Mouse (Mus musculus) ovary, adult 18-20 months (tissue): Measurements from ENCODE around the gene Gm6614.
A peak's percentile ranks its signal among the peaks of the same experiment; 100 is the strongest.
"Not testable (repeated sequence)": the region's sequence is repeated elsewhere in the genome, so short reads cannot be mapped to it uniquely, and the experiment has no call there.

Experiments
- DNase-seq: peaks from one replicate; pipeline ENCODE4 v3.0.0; 2022; ENCODE audit warnings: low spot score, mixed read lengths

Gm6614 gene

DNA sequence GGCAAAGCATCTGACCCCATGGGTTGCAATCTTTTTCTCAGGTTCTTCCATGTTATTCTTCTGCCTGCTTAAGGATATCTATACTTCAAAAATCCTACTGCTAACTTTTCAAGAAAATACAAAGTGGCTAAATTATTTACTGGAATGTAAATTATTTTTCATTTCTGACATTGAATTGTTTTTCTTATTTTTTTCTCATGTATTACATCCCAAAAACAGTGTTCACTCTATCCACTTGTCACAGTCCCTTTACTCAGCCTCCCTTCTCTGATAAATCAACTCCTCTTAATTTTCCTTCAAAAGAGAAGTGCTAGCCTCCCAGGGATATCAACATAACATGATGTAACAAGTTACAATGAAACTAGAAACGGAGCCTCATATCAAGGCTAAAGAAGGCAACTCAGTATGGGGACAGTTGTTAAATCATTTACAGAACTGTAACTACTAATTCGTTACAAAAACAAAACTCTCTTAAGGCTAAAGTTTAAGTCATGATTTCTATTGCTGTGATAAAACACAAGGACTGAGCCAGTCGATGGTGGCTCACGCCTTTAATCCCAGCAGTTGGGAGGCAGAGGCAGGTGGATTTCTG, at the start of gene Gm6614:
Gm6614 (minus strand) TSS at position 51 of the 592 bp plus-strand sequence.
- DNase-seq: no peak

DNA sequence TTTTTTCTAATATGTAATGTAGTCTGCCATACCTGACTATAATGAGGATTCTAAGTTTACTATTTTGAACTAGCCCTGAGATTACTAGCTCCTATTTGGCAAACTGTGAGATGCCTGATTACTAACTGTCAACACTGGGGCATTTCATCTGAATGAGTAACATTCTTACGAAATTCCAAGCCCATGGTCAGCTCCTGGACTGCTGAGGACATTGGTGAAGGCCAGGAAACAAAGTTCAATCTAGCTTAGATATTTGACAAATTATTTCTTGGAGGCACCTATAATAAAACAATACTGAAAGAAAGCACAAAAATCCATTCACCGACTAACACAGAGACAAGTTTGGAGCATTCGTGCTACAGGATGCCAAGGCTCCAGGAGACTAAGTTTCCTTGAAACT, 47.1 kb upstream of the Gm6614 start:
- DNase-seq: not testable (repeated sequence)

- no peak for DNase-seq
Measured at GRCm38 (mm10) chr6:142047689-142048088, 36.5 kb upstream of the Gm6614 start.

- no peak for DNase-seq
Measured at GRCm38 (mm10) chr6:142045746-142046145, 34.5 kb upstream of the Gm6614 start.

DNA sequence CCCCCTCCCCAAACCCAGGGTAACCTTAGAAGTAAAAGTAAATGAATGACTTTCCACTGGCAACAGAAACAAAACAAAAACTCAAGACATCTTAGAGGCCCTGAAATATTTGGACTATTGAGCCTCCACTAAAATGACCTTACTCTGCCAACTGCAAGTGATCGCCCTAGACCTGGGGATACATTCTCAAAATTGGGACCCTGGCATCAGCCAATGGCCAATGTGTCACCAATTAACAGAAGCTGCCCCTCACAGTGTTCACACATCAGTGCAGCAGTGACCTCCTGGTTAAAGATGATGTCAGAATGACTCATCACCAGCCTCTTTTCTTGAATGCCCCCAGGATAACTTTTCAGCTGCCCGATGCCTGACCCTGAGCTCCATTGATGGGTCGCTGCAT, 30.7 kb upstream of the Gm6614 start:
- no peak for DNase-seq

DNA sequence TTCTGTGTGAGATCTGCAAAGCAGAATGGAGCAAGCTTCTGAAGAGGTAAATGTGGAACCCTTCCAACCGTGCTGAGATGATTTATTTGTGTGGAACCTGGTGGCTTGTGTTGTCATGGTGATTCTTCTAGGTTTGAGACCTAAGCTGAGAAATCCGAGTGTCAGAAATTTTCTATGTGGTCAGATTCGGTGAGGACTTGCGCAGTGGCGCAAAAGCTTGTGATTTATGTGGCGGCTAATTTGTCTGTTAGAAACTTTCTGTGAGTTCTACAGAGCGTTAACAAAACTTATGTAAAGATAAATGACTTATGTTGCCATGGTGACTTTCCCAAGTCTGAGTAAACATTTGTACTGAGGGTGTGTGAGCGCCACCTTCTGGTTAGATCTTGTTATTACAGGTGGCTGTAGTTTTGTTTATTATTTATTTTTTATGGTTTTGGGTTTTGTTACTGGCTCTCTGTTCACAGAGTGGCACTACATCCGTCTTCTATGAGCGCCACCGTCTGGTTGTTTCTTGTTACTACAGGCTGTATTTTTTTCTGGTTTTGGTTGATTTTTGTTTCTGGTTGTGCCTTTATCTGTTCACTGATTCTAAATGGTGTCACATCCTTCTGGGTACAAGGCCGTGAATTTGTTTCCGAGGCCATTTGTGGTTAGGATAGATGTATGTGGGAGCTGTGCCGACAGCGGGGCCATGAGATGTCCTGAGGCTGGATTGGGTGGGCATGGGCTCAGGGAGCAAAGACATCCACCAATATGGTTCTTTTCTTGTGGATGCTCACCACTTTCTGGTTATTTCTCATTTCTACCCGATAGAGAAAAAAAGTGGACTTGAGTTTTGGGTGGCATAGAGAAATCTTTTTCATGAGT, 29.3 kb upstream of the Gm6614 start:
- DNase-seq: peak; percentile 2

DNA sequence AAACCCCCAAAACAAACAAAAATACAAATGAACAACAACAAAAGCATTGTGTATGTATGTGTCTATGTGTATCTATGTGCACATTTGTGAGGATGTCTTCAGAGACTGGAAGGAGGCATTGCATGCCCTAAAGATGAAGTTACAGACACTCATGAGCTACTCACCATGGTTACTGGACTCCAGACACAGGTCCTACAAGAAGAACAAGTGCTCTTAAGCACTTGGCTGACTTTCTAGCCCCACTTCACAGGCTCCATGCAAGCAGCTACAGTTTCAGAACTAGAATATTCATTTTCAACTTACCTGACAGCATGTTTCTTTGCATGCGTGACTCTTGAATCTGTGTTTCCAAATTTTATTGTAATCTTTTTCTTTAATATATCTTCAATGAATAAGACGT, 24.6 kb upstream of the Gm6614 start:
- no peak for DNase-seq

DNA sequence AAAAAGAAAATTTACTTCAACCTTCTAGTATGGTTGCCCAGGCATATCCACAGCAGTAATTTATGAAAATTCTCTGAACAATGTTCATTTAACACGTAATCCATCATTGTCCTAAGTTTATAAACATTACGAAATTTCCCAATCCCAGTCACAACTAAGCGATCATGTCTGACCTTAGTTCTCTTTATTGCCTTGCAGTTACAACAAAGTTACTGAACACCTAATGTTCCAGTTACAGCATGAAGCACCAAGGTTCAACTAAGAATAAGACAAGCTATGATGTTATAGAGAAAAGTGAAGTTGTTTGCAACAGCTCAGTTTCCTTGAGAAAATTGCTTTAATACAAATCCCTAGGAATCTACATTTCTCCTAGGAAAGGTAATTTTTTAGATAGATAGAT, 10.5 kb upstream of the Gm6614 start:
- DNase-seq: no peak

DNA sequence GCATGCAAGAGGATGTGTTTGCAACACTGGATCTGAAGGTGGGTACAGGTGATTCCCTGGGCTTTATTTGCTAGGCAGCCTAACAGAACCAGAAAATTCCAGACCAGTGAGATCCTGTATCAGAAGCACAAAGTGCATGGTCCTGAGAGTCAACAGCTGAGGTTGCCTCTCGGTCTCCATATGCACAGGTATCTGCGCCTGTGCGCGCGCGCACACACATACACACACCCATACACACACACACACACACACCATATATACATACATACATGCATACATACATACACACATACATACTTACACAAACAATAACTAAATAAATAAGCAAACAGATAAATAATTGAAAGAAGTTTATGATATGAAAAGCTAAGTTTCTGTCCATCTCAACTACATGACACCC, 24.4 kb downstream of the Gm6614 start:
- DNase-seq: no peak

DNA sequence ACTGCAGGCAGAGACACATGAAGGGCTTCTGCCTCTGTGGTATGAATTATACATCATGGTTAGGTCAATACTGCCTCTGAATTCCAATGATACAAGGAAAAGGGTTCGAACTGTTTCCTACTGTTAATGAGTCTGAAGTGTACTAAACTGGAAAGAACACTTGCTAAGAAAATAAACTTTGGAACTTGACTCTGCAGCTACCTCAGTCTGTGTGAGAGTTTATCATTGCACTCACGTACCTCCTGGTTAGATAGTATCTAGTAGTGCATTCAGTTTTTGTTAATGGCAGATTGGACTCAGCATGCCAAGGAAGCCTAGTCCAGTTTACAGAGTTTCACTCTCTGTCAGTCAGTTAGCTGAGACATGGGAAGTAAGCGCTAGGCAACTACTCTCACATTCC, 26.6 kb downstream of the Gm6614 start:
- no peak for DNase-seq

DNA sequence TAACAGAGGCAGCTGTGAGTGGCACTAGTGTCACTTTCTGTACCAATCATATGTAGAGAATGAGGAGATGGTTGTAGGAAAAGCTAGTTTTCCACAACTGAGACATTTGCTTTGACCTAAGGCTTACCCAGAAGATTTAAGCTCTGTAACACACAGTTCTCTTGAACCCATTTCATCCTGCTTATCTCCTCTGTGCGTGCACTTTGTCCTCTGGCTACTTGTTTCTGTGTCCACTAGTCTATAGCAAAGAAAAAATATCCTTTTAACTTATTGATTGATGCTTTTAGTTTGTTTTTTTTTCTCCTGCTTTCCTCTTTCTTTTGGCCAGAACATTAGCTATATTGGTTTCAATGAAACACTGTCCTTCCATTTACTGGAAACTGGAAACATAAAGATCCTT, 48.8 kb downstream of the Gm6614 start:
- DNase-seq: no peak

- no peak for DNase-seq
Measured at GRCm38 (mm10) chr6:141961861-141962260, 49.4 kb downstream of the Gm6614 start.

DNA sequence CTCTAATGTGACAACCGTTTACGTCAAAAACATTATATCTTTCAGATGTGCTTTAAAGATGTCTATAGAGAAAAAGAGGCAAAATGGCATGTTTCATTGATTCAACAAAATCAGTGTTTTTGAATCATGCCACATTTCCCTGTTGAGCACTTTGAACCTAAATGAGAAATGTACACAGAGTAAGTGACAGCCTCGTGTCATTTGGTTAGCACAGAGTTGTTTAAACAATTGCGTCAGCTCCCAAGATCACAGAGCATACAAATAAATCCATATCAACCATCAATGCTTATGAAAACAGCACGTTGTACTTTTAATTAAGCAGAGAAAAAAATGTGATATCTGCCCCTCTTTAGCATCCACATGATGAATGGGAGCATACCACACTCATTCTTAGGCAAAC, 50.7 kb downstream of the Gm6614 start:
- DNase-seq: no peak

- no peak for DNase-seq
Measured at GRCm38 (mm10) chr6:141946862-141947261, 64.4 kb downstream of the Gm6614 start, which contains the start of gene Slco1a1. Gene Slco1a1, minus strand, starts transcription at chr6:141946962.

DNA sequence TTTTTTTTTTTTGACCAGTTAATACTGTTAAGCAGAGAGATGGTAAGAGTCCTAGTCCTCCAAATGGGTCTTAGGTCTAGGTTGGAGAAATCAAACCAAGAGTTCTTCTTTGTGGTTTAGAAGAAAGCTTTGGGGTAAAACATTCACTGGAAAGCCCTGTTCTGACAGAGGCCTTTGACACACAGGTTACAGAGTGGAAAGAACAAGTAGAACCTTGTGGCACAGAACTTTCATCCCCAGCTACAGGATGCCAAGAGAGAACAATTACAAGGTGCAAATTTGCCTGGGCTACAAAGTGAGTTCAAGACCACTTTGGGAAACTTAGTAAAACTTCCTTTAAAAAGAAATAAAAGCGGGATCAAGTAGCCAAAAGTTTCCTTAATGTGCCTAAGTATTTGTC, 70.8 kb downstream of the Gm6614 start:
- DNase-seq: no peak
